Mouse (Mus musculus) megakaryocyte, embryonic 14.5 days (primary cell): ENCODE results near the gene Arfgap2.

ENCODE experiments used
- FLI1 ChIP-seq: IDR thresholded peaks from 2 replicates; pipeline ENCODE4 v1.6.1; 2012; ENCODE audit warnings: low read length, inconsistent platforms, mixed read lengths
- GATA1 ChIP-seq: IDR thresholded peaks from 3 replicates; pipeline ENCODE4 v1.6.1; 2012; ENCODE audit warnings: mixed read lengths, low read length, inconsistent platforms, borderline replicate concordance

DNA sequence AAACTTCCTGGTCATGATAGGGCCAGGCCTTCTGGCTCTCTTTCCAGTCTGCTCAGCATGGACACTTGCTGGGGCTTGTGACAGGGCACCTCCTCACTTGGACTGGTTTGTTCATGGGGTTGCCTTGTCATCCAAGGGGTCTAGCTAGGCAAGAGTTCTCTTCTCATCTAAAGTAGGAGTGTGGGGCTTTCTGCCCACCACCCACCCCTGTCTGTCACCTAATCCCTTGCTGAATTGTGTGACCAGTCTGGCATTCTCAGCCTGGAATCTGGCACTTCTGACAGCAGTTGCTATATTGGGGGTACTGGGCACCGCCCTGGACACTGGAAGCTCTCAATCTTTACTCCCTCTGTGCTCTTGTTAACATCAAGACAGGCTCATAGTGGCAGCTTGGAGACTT, 5.3 kb upstream of the Arfgap2 start:
- TF ChIP-seq FLI1 (no peak), GATA1 (no peak)
